Mouse (Mus musculus) mouse trophoblast stem cell (cell line): ENCODE data around the gene Scgb1a1.

Experiments
- in situ Hi-C, 2 experiments: fragments of 300-500 bp; cut with MseI, MboI; formaldehyde crosslinking; loops; 2 replicates in 1 of 2; 3 replicates in 1 of 2; pipeline ENCODE4 v1.15.1; 2025

The Scgb1a1 gene

GRCm38 (mm10) chr19:9047207-9047945 lies 40.4 kb downstream of the Scgb1a1 start:
- in situ Hi-C loops = no loop called here

GRCm38 (mm10) chr19:9044291-9044690 lies 43.5 kb downstream of the Scgb1a1 start:
- in situ Hi-C loops = no loop called here

- in situ Hi-C loops = no loop called here
These were observed 44.6 kb downstream of the Scgb1a1 start for GRCm38 (mm10) chr19:9043123-9043522.

GRCm38 (mm10) chr19:9041074-9041473 lies 46.7 kb downstream of the Scgb1a1 start:
- in situ Hi-C loops = no loop called here

GRCm38 (mm10) chr19:9040649-9041048 lies 47.1 kb downstream of the Scgb1a1 start:
- in situ Hi-C loops = no loop called here

GRCm38 (mm10) chr19:9039928-9040327 lies 47.8 kb downstream of the Scgb1a1 start:
- in situ Hi-C loops = no loop called here

GRCm38 (mm10) chr19:9039266-9039665 lies 48.5 kb downstream of the Scgb1a1 start:
- in situ Hi-C loops = no loop called here

GRCm38 (mm10) chr19:9038136-9038535 lies 49.6 kb downstream of the Scgb1a1 start:
- in situ Hi-C loops = no loop called here

- in situ Hi-C loops = no loop called here
These were observed 52.7 kb downstream of the Scgb1a1 start for GRCm38 (mm10) chr19:9035101-9035500.

GRCm38 (mm10) chr19:9034480-9034879 lies 53.3 kb downstream of the Scgb1a1 start:
- in situ Hi-C loops = no loop called here
